Mouse (Mus musculus) ES-CJ7 (cell line): ENCODE measurements around the gene Pilrb2.
"Not testable (repeated sequence)": the region's sequence is repeated elsewhere in the genome, so short reads cannot be mapped to it uniquely, and the experiment has no call there.

Experiments used
- DNase-seq: peaks from one replicate; pipeline ENCODE4 v3.0.0; 2011; ENCODE audit warnings: low read depth, low spot score

The Pilrb2 gene

DNA sequence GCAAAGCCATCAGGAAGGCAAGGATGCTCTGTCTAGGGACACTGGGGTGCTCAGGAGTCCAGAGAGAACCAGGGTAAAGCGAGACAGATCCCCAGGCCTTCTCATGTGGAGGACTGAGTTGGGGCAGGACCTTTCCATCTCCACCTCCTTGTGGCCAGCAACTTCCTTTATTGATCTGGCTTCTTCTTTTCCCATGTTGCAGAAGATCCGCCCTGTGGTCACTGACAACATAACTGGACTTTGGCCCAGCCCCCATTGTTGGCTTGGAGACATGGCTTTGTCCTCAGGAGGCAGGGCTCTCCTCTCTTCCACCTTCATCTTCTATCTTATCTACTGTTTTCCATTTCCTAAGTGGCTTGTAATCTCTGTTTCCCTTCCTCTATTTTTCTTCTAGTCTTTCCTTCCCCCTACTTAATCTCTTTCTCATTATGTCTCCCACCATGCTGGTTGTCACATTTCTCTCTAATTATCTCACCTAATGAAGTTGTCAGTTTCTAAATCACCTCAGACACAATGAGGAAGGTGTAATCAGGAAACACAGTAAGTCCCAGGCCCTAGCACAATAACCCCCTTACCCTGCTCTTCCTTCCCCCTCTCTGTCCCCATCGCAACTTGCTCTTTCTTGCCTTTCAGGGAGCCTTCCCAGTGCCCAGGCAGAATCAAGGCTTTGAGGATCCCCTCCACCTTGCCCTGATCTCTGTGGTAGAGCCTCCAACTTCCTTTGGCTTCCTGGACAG is at the start of gene Pilrb2:
Pilrb2 (minus strand) TSS at position 172 of the 737 bp plus-strand sequence.
- DNase-seq, result not testable (repeated sequence)

GRCm38 (mm10) chr5:137915550-137915949 is 43.9 kb upstream of the Pilrb2 start:
- DNase-seq, result no peak

- no peak for DNase-seq
Measured at GRCm38 (mm10) chr5:137914508-137914907, 42.9 kb upstream of the Pilrb2 start.

GRCm38 (mm10) chr5:137909564-137910262 is 38.1 kb upstream of the Pilrb2 start:
- no peak for DNase-seq

DNA sequence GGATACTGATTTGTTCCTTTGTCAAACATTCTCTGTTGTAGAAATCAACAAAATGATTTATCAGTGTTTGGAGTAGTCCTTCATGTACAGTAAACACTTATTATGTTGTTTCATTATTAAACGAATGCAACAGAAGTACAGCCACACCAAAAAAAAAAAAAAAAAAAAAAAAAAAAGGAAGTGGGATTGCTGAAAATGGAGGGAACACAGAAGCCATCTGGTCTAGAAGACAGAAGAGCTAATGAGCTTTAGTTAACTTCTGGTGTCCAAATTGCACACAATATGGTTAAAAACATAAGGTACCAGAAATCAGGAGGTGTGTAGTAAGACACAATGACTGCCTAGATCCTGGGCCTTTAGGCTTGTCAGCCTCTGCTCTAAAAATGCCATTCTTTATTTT is 26.2 kb upstream of the Pilrb2 start:
- no peak for DNase-seq

DNA sequence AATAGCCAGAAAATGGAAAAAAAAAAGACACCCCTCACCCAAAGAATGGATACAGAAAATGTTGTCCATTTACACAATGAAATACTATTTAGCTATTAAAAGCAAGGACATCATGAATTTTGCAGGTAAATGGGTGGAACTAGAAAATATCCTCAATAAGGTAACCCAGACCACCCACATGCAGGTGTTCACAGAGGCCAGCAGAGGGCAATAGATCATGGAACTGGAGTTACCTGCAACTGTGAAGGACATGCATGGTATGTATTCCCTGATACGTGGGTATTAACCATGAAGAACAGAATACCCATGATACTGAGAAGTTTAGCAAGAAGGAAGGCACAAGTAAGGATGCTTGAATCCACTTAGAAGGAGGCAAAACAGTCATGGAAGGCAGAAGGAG is 21.3 kb upstream of the Pilrb2 start:
- DNase-seq, result peak; percentile 59

GRCm38 (mm10) chr5:137887666-137888065 is 16.1 kb upstream of the Pilrb2 start:
- no peak for DNase-seq

DNA sequence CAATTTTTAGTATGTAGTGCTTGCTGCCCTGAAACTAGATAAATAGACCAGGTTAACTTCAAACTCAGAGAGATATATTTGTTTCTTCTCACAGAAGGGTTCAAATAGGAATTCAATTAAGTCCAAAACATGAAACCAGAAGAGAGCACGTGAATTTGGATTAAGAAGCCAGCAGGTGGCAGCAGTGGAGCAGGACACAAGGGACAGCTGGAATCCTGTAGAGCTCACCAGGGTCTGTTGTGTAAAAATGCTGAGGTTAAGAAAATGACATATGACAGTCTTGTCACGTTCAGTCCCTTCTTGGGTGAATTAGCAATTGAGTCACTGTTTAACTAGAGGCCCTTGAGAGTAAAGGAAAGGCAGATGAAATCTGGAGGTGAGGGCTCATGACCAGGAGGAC is 14.3 kb upstream of the Pilrb2 start:
- DNase-seq, result peak; percentile 63

GRCm38 (mm10) chr5:137883345-137883744 is 11.7 kb upstream of the Pilrb2 start:
- no peak for DNase-seq

DNA sequence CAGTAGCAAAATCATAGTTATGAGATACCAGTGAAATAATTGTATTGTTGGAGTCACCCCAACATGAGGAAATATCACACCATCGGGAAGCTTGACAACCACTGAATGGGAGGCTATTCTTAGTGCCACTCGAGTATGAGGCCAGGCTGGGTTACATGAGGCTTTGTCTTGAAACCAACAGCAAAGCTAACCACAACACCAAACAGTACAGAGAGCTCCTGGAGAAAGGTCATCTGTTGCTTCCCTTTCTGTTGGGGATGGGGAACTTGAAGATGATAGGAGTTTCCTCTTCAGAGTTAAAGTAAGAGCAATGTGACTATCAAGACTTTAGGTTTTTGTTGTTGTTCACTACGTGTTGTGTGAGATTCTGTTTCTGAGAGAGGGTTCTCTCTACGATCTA is 11.3 kb upstream of the Pilrb2 start:
- no peak for DNase-seq

DNA sequence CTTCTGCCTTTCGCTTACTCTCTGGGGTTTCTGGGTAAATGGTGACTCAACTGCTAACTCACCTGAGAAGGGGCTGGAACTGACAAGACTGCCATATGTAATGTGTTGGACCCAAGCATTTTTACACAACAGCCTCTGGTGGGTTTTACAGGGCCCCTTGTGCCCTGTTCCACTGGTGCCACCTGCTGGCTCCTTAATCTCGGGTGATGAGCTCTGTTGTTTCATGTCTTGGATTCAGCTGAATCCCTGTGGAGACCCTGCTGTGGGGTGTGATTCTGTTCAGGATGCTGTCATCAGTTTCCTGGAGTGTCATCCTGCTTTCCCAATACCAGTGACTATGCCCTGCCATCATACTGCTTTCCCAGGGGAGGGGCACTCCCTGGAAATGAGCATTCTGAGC is 6.2 kb upstream of the Pilrb2 start:
- DNase-seq, result peak; percentile 44

DNA sequence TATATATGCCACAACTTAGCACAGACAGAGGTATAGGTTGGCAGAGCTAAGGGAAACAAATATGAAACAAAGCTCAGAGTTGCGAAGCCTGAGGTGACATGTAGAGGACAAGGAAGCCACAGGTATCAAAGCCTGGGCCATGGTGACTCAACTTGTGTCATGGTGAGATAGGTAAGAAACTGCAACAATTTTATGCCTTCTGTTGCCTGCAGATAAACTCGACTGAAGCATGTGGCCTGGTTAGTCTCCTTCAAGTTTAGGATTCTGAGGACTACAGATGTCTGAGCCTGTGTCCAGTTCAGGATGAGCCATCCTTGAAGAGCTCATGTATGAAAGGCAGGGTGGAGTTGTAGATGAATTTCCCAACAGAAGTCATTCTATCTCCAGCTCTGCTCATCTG is 3.4 kb upstream of the Pilrb2 start:
- DNase-seq, result no peak

DNA sequence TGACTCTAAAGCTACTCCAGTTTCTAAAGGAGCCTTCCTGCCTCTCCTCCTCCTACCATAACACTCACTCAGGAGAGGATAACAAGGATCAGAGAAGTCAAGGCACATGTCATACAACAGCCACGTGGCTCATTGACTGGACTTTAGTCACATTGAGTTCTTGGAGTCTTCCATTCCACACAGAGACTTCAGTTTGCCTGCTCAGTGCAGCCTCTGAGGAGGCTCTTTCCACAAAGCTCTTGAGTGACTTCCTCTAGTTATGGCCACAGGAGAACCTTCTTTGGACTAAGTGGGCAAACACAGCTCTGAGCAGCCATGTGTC is 727 bp upstream of the Pilrb2 start:
- not testable (repeated sequence) for DNase-seq

- DNase-seq, result not testable (repeated sequence)
Measured at GRCm38 (mm10) chr5:137868600-137868999, 3.0 kb downstream of the Pilrb2 start.

- DNase-seq, result not testable (repeated sequence)
Measured at GRCm38 (mm10) chr5:137864008-137864407, 7.6 kb downstream of the Pilrb2 start.

DNA sequence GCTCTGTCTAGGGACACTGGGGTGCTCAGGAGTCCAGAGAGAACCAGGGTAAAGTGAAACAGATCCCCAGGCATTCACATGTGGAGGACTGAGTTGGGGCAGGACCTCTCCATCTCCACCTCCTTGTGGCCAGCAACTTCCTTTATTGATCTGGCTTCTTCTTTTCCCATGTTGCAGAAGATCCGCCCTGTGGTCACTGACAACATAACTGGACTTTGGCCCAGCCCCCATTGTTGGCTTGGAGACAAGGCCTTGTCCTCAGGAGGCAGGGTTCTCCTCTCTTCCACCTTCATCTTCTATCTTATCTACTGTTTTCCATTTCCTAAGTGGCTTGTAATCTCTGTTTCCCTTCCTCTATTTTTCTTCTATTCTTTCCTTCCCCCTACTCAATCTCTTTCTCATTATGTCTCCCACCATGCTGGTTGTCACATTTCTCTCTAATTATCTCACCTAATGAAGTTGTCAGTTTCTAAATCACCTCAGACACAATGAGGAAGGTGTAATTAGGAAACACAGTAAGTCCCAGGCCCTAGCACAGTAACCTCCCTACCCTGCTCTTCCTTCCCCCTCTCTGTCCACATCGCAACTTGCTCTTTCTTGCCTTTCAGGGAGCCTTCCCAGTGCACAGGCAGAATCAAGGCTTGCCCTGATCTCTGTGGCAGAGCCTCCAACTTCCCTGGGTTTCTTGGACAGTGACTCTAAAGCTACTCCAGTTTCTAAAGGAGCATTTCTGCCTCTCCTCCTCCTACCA is 13.5 kb downstream of the Pilrb2 start, which contains the start of gene Pilrb1:
Pilrb1 (minus strand) TSS at position 147 of the 751 bp plus-strand sequence.
- DNase-seq, result not testable (repeated sequence)

DNA sequence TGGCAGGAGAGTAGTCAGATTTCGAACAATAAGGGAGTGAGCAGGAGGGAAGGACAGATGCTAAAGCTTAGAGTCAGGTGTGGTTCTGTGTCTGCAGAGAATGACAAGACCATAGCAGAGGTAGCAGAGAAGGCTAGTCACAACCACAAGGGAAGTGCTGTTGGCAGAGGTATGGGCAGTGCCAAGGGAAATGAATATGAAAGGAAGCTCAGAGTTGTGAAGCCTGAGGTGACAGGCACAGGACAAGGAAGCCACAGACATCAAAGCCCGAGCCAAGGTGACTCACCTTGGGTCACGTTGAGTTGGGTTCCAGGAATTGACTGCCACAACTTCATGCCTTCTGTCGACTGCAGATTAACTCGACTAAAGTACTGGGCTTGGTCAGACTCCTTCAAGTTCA is 14.7 kb downstream of the Pilrb2 start:
- DNase-seq, result not testable (repeated sequence)

- not testable (repeated sequence) for DNase-seq
Measured at GRCm38 (mm10) chr5:137854907-137855306, 16.7 kb downstream of the Pilrb2 start.

DNA sequence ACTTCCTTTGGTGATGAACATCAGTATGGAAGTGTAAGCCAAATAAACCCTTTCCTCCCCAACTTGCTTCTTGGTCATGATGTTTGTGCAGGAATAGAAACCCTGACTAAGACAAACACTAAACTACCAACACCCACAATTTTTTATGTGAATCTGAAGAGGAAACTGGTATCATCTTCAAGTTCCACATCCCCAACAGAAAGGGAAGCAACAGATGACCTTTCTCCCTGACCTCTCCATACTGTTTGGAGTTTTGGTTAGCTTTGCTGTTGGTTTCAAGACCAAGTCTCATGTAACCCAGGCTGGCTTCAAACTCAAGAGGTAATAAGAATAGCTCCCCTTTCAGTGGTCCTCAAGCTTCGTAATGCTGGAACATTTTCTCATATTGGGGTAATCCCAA is 21.3 kb downstream of the Pilrb2 start:
- not testable (repeated sequence) for DNase-seq

- DNase-seq, result not testable (repeated sequence)
Measured at GRCm38 (mm10) chr5:137837110-137837509, 34.5 kb downstream of the Pilrb2 start.

GRCm38 (mm10) chr5:137836611-137837010 is 35.0 kb downstream of the Pilrb2 start:
- no peak for DNase-seq

GRCm38 (mm10) chr5:137835966-137836520 is 35.6 kb downstream of the Pilrb2 start, which contains the start of gene Pilra:
Pilra (minus strand) TSS chr5:137836281.
- not testable (repeated sequence) for DNase-seq
